Mouse (Mus musculus): ENCODE results near the gene Eml4. TPM values are rescaled to one million over a fixed set of nuclear protein-coding genes. Genes with fewer than 3 reads are reported as not detected.

Eml4 gene
- polyA plus RNA-seq, 2 experiments, result 42.5 to 47.9 TPM

- Histone ChIP-seq H3K9ac (ENCODE audit: low read depth, low read length, severe bottlenecking) (no peak overlapping the region), H3K4me3 (replicated peaks; ENCODE audit: low read length) (no peak overlapping the region), H3K9me3 (ENCODE audit: control insufficient read depth, low read length) (no peaks in the 10 kb centered on the region), H3K27me3 (ENCODE audit: control insufficient read depth, insufficient read depth, low read length) (no peaks in the 10 kb centered on the region), H3K4me1 (ENCODE audit: control insufficient read depth, insufficient read depth, low read length) (no peaks in the 10 kb centered on the region), H3K27ac (replicated peaks; ENCODE audit: low read depth, low read length) (no peak overlapping the region), H3K4me2 (replicated peaks; ENCODE audit: low read depth, low read length, severe bottlenecking) (no peak overlapping the region), H3K36me3 (ENCODE audit: control insufficient read depth, insufficient read depth, low read length) (no peaks in the 10 kb centered on the region)
- TF ChIP-seq POLR2A (IDR thresholded peaks at IDR 0.05; ENCODE audit: borderline replicate concordance, extremely low read depth, insufficient read depth, insufficient read length), result no peak
- 37% methylated on average over 3 of the region's 3 CpGs for WGBS
- DNase-seq (ENCODE audit: low spot score) (no peak), ATAC-seq (ENCODE audit: low FRiP score, low read depth) (no peak)
Measured at GRCm38 (mm10) chr17:83487762-83488161, 137.0 kb downstream of the Eml4 start.

GRCm38 (mm10) chr17:83498889-83499288 lies 148.2 kb downstream of the Eml4 start:
- Histone ChIP-seq H3K36me3 (ENCODE audit: control insufficient read depth, insufficient read depth, low read length) (peaks cover 52% of the 10 kb centered on the region), H3K27ac (replicated peaks; ENCODE audit: low read depth, low read length) (no peak overlapping the region), H3K9ac (ENCODE audit: low read depth, low read length, severe bottlenecking) (no peak overlapping the region), H3K9me3 (ENCODE audit: control insufficient read depth, low read length) (no peaks in the 10 kb centered on the region), H3K4me1 (ENCODE audit: control insufficient read depth, insufficient read depth, low read length) (no peaks in the 10 kb centered on the region), H3K4me2 (replicated peaks; ENCODE audit: low read depth, low read length, severe bottlenecking) (no peak overlapping the region), H3K4me3 (replicated peaks; ENCODE audit: low read length) (no peak overlapping the region), H3K27me3 (ENCODE audit: control insufficient read depth, insufficient read depth, low read length) (no peaks in the 10 kb centered on the region)
- ATAC-seq (ENCODE audit: low FRiP score, low read depth), result no peak
- 93% methylated on average over 5 of the region's 5 CpGs for WGBS
- TF ChIP-seq POLR2A (IDR thresholded peaks at IDR 0.05; ENCODE audit: borderline replicate concordance, extremely low read depth, insufficient read depth, insufficient read length), result no peak
- DNase-seq (ENCODE audit: low spot score), result no peak

- no peak for ATAC-seq (ENCODE audit: low FRiP score, low read depth)
- no peak overlapping the region for H3K9ac ChIP-seq (ENCODE audit: low read depth, low read length, severe bottlenecking)
- no peak overlapping the region for H3K27ac ChIP-seq (replicated peaks; ENCODE audit: low read depth, low read length)
- no peak for DNase-seq (ENCODE audit: low spot score)
- no peaks in the 10 kb centered on the region for H3K9me3 ChIP-seq (ENCODE audit: control insufficient read depth, low read length)
- no peak for TF ChIP-seq POLR2A (IDR thresholded peaks at IDR 0.05; ENCODE audit: borderline replicate concordance, extremely low read depth, insufficient read depth, insufficient read length)
- peaks cover 52% of the 10 kb centered on the region for H3K36me3 ChIP-seq (ENCODE audit: control insufficient read depth, insufficient read depth, low read length)
- H3K4me3 ChIP-seq (replicated peaks; ENCODE audit: low read length), result no peak overlapping the region
- H3K27me3 ChIP-seq (ENCODE audit: control insufficient read depth, insufficient read depth, low read length), result no peaks in the 10 kb centered on the region
- no peaks in the 10 kb centered on the region for H3K4me1 ChIP-seq (ENCODE audit: control insufficient read depth, insufficient read depth, low read length)
- no peak overlapping the region for H3K4me2 ChIP-seq (replicated peaks; ENCODE audit: low read depth, low read length, severe bottlenecking)
- 95% methylated on average over 4 of the region's 4 CpGs for WGBS
Measured at GRCm38 (mm10) chr17:83499692-83500091, 149.0 kb downstream of the Eml4 start.

GRCm38 (mm10) chr17:83503693-83504092 lies 153.0 kb downstream of the Eml4 start:
- no peak for DNase-seq (ENCODE audit: low spot score)
- no peak for ATAC-seq (ENCODE audit: low FRiP score, low read depth)
- Histone ChIP-seq H3K36me3 (ENCODE audit: control insufficient read depth, insufficient read depth, low read length) (peaks cover 43% of the 10 kb centered on the region), H3K9me3 (ENCODE audit: control insufficient read depth, low read length) (no peaks in the 10 kb centered on the region), H3K27me3 (ENCODE audit: control insufficient read depth, insufficient read depth, low read length) (no peaks in the 10 kb centered on the region), H3K9ac (ENCODE audit: low read depth, low read length, severe bottlenecking) (no peak overlapping the region), H3K4me3 (replicated peaks; ENCODE audit: low read length) (no peak overlapping the region), H3K4me2 (replicated peaks; ENCODE audit: low read depth, low read length, severe bottlenecking) (no peak overlapping the region), H3K27ac (replicated peaks; ENCODE audit: low read depth, low read length) (no peak overlapping the region), H3K4me1 (ENCODE audit: control insufficient read depth, insufficient read depth, low read length) (no peaks in the 10 kb centered on the region)
- 81% methylated on average over 2 of the region's 2 CpGs for WGBS
- no peak for TF ChIP-seq POLR2A (IDR thresholded peaks at IDR 0.05; ENCODE audit: borderline replicate concordance, extremely low read depth, insufficient read depth, insufficient read length)

GRCm38 (mm10) chr17:83512130-83512529 lies 161.4 kb downstream of the Eml4 start:
- H3K27me3 ChIP-seq (ENCODE audit: control insufficient read depth, insufficient read depth, low read length), result no peaks in the 10 kb centered on the region
- no peak overlapping the region for H3K27ac ChIP-seq (replicated peaks; ENCODE audit: low read depth, low read length)
- no peak overlapping the region for H3K4me3 ChIP-seq (replicated peaks; ENCODE audit: low read length)
- no peaks in the 10 kb centered on the region for H3K9me3 ChIP-seq (ENCODE audit: control insufficient read depth, low read length)
- H3K4me1 ChIP-seq (ENCODE audit: control insufficient read depth, insufficient read depth, low read length), result peaks cover 11% of the 10 kb centered on the region
- H3K9ac ChIP-seq (ENCODE audit: low read depth, low read length, severe bottlenecking), result no peak overlapping the region
- no peaks in the 10 kb centered on the region for H3K36me3 ChIP-seq (ENCODE audit: control insufficient read depth, insufficient read depth, low read length)
- 80% methylated on average over 3 of the region's 3 CpGs for WGBS
- no peak overlapping the region for H3K4me2 ChIP-seq (replicated peaks; ENCODE audit: low read depth, low read length, severe bottlenecking)
- DNase-seq (ENCODE audit: low spot score) (no peak), ATAC-seq (ENCODE audit: low FRiP score, low read depth) (no peak)
- no peak for TF ChIP-seq POLR2A (IDR thresholded peaks at IDR 0.05; ENCODE audit: borderline replicate concordance, extremely low read depth, insufficient read depth, insufficient read length)
